Mouse (Mus musculus): ENCODE results near the gene Gm6408. TPM values are rescaled to one million over a fixed set of nuclear protein-coding genes. Genes with fewer than 3 reads are reported as not detected.
"Not testable (repeated sequence)": the region's sequence is repeated elsewhere in the genome, so short reads cannot be mapped to it uniquely, and the experiment has no call there.

Gm6408 gene
- polyA plus RNA-seq, 1 experiment from 2014 or later = not detected

DNA sequence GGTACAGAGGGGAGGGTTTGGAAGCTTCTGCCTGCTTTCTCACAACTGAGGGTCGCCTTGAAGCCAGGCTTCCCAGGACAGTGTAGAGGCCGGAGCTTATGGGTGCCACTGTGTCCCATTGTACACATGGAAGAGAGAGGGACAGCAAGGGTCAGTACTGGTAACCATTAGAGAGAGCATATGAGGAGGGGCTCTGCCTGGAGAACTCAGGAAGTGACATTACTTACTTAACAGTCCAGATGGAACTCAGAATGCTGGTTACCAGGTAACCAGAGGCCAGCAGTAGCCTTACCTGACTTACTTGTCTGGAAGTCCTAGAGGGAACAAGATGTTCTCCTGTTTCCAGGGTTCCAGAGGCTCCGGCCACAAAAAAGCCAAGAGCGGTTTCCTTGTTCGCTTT, 9.3 kb downstream of the Gm6408 start, which contains the start of gene Gm6370:
Gm6370 (plus strand) TSS at position 301 of the 400 bp plus-strand sequence.
- H3K4me1 ChIP-seq (replicated peaks; ENCODE audit: control insufficient read depth, insufficient read depth, low read length); H3K27me3 ChIP-seq (replicated peaks; ENCODE audit: control insufficient read depth, insufficient read depth, low read length); H3K9me3 ChIP-seq (ENCODE audit: control insufficient read depth, low read length); H3K36me3 ChIP-seq (ENCODE audit: control insufficient read depth, insufficient read depth, low read length); H3K4me3 ChIP-seq (ENCODE audit: low read depth, low read length); H3K4me2 ChIP-seq; ATAC-seq (replicated peaks; ENCODE audit: low FRiP score); DNase-seq (ENCODE audit: low spot score); H3K27ac ChIP-seq (ENCODE audit: low read depth, low read length); H3K9ac ChIP-seq (ENCODE audit: low read depth, low read length): not testable (repeated sequence)
- WGBS = no CpG with 5 or more reads among the region's 5 CpGs

DNA sequence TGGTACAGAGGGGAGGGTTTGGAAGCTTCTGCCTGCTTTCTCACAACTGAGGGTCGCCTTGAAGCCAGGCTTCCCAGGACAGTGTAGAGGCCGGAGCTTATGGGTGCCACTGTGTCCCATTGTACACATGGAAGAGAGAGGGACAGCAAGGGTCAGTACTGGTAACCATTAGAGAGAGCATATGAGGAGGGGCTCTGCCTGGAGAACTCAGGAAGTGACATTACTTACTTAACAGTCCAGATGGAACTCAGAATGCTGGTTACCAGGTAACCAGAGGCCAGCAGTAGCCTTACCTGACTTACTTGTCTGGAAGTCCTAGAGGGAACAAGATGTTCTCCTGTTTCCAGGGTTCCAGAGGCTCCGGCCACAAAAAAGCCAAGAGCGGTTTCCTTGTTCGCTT, 20.3 kb downstream of the Gm6408 start, which contains the start of gene 4930449I24Rik:
4930449I24Rik (plus strand) TSS at position 301 of the 400 bp plus-strand sequence.
- WGBS = no CpG with 5 or more reads among the region's 5 CpGs
- H3K4me2 ChIP-seq; ATAC-seq (replicated peaks; ENCODE audit: low FRiP score); H3K4me1 ChIP-seq (replicated peaks; ENCODE audit: control insufficient read depth, insufficient read depth, low read length); H3K36me3 ChIP-seq (ENCODE audit: control insufficient read depth, insufficient read depth, low read length); H3K27me3 ChIP-seq (replicated peaks; ENCODE audit: control insufficient read depth, insufficient read depth, low read length); DNase-seq (ENCODE audit: low spot score); H3K27ac ChIP-seq (ENCODE audit: low read depth, low read length); H3K9me3 ChIP-seq (ENCODE audit: control insufficient read depth, low read length); H3K4me3 ChIP-seq (ENCODE audit: low read depth, low read length); H3K9ac ChIP-seq (ENCODE audit: low read depth, low read length): not testable (repeated sequence)

DNA sequence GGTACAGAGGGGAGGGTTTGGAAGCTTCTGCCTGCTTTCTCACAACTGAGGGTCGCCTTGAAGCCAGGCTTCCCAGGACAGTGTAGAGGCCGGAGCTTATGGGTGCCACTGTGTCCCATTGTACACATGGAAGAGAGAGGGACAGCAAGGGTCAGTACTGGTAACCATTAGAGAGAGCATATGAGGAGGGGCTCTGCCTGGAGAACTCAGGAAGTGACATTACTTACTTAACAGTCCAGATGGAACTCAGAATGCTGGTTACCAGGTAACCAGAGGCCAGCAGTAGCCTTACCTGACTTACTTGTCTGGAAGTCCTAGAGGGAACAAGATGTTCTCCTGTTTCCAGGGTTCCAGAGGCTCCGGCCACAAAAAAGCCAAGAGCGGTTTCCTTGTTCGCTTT, 32.1 kb downstream of the Gm6408 start, which contains the start of gene Gm3402:
Gm3402 (plus strand) TSS at position 301 of the 400 bp plus-strand sequence.
- not testable (repeated sequence) for H3K36me3 ChIP-seq (ENCODE audit: control insufficient read depth, insufficient read depth, low read length); H3K4me2 ChIP-seq; H3K4me1 ChIP-seq (replicated peaks; ENCODE audit: control insufficient read depth, insufficient read depth, low read length); H3K4me3 ChIP-seq (ENCODE audit: low read depth, low read length); H3K9ac ChIP-seq (ENCODE audit: low read depth, low read length); H3K27me3 ChIP-seq (replicated peaks; ENCODE audit: control insufficient read depth, insufficient read depth, low read length); DNase-seq (ENCODE audit: low spot score); ATAC-seq (replicated peaks; ENCODE audit: low FRiP score); H3K27ac ChIP-seq (ENCODE audit: low read depth, low read length); H3K9me3 ChIP-seq (ENCODE audit: control insufficient read depth, low read length)
- WGBS = no CpG with 5 or more reads among the region's 5 CpGs

DNA sequence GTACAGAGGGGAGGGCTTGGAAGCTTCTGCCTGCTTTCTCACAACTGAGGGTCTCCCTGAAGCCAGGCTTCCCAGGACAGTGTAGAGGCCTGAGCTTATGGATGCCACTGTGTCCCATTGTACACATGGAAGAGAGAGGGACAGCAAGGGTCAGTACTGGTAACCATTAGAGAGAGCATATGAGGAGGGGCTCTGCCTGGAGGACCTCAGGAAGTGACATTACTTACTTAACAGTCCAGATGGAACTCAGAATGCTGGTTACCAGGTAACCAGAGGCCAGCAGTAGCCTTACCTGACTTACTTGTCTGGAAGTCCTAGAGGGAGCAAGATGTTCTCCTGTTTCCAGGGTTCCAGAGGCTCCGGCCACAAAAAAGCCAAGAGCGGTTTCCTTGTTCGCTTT, 43.7 kb downstream of the Gm6408 start, which contains the start of gene Gm3404:
Gm3404 (plus strand) TSS at position 301 of the 400 bp plus-strand sequence.
- not testable (repeated sequence) for H3K4me2 ChIP-seq; H3K4me3 ChIP-seq (ENCODE audit: low read depth, low read length); H3K9me3 ChIP-seq (ENCODE audit: control insufficient read depth, low read length); DNase-seq (ENCODE audit: low spot score); H3K4me1 ChIP-seq (replicated peaks; ENCODE audit: control insufficient read depth, insufficient read depth, low read length); H3K36me3 ChIP-seq (ENCODE audit: control insufficient read depth, insufficient read depth, low read length); ATAC-seq (replicated peaks; ENCODE audit: low FRiP score); H3K27me3 ChIP-seq (replicated peaks; ENCODE audit: control insufficient read depth, insufficient read depth, low read length); H3K9ac ChIP-seq (ENCODE audit: low read depth, low read length); H3K27ac ChIP-seq (ENCODE audit: low read depth, low read length)
- no CpG with 5 or more reads among the region's 3 CpGs for WGBS

Other genes starting within 250 kb of the Gm6408 start
- gene Wasf3, start 97.0 kb upstream of the Gm6408 start, polyA plus RNA-seq (2014; fragmentation: Nextera tagmentation; extraction: Ambion mirVana) = 0.18 and 0.40 TPM in 2 replicates
- not detected in 2 replicates for gene Gm6370, start 9.4 kb downstream of the Gm6408 start, polyA plus RNA-seq (2014; fragmentation: Nextera tagmentation; extraction: Ambion mirVana)
- gene 4930449I24Rik, start 20.4 kb downstream of the Gm6408 start, polyA plus RNA-seq (2014; fragmentation: Nextera tagmentation; extraction: Ambion mirVana) = not detected in 2 replicates
- not detected in 2 replicates for gene Gm3402, start 32.2 kb downstream of the Gm6408 start, polyA plus RNA-seq (2014; fragmentation: Nextera tagmentation; extraction: Ambion mirVana)
- not detected in 2 replicates for gene Gm3404, start 43.8 kb downstream of the Gm6408 start, polyA plus RNA-seq (2014; fragmentation: Nextera tagmentation; extraction: Ambion mirVana)
- not detected in 2 replicates for gene Gm3409, start 55.7 kb downstream of the Gm6408 start, polyA plus RNA-seq (2014; fragmentation: Nextera tagmentation; extraction: Ambion mirVana)
- not detected in 2 replicates for gene Gm3415, start 74.2 kb downstream of the Gm6408 start, polyA plus RNA-seq (2014; fragmentation: Nextera tagmentation; extraction: Ambion mirVana)
- 0.37 and 0.43 TPM in 2 replicates for gene Gpr12, start 103.3 kb downstream of the Gm6408 start, polyA plus RNA-seq (2014; fragmentation: Nextera tagmentation; extraction: Ambion mirVana)